Mouse (Mus musculus) adrenal gland, postnatal 10 days (tissue): ENCODE results near the gene Olfr764-ps1. TPM values are rescaled to one million over a fixed set of nuclear protein-coding genes. Genes with fewer than 3 reads are reported as not detected.
A peak's percentile ranks its signal among the peaks of the same experiment; 100 is the strongest.
"Not testable (repeated sequence)": the region's sequence is repeated elsewhere in the genome, so short reads cannot be mapped to it uniquely, and the experiment has no call there.

Experiments
- DNase-seq: peaks from one replicate; pipeline ENCODE4 v3.0.0; 2021; ENCODE audit warnings: mixed read lengths
- long read RNA-seq, 2 experiments: library from polyadenylated mRNA; stranded (forward); transcript quantifications; one replicate each; pipeline ENCODE4 v2.0.0; 2021
- total RNA-seq, 2 experiments: library from RNA; stranded (reverse); gene quantifications; 2 replicates each; pipeline ENCODE4 v1.2.3; 2021

Olfr764-ps1 gene
- not detected for total RNA-seq
- long read RNA-seq, experiment 1 = 0 reads
- long read RNA-seq, experiment 2 = 0 reads

- no peak for DNase-seq
Observed at GRCm38 (mm10) chr10:129039796-129040195, at the start of gene Olfr764-ps1. Olfr764-ps1 (minus strand) TSS chr10:129039896.

DNA sequence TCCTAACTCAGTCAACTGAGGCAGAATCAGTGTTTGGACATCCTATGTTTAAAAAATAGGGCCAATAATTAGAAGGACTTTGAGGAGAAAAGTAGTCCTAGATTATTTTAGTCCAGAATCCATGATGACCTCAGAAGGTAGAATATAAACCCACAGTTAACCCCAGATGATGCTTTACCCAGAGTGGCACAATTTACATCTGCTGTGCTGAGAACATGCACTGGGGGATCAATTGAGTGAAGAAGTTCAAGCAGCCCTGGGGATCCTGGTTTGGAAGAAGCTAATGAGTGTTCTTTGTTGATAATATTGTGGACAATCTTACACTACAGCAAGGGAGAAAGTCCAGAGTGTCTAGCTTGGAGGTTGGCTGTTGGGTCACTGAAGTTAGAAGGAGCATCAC is 43.1 kb upstream of the Olfr764-ps1 start, which contains the start of gene Olfr767:
Gene Olfr767, minus strand, starts transcription at position 101 of the 400 bp plus-strand sequence.
- DNase-seq = not testable (repeated sequence)

GRCm38 (mm10) chr10:129068877-129069276 is 29.2 kb upstream of the Olfr764-ps1 start, which contains the start of gene Olfr766-ps1:
Olfr766-ps1 (minus strand) TSS chr10:129068977.
- no peak for DNase-seq

GRCm38 (mm10) chr10:129049898-129050297 is 10.2 kb upstream of the Olfr764-ps1 start, which contains the start of gene Olfr765:
Olfr765 (minus strand) TSS chr10:129049998.
- not testable (repeated sequence) for DNase-seq

DNA sequence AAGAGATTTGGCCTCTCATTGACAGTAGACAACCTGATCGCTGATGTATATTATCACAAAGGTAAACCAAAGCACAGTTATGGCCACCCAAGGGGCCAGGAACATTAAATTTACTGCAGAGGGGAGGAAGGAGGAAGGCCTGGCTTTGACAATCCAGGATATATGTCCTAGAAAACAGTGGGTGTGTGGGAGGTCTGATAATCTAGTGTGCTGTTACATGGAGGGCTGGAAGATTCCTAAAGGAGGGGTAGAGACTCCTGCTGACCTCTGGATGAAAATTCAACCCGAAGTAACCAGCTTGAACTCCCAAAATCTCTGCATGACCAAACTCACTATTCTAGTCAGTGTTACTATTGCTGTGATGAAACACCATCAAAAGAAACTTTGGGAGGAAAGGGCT is 11.4 kb downstream of the Olfr764-ps1 start:
- DNase-seq = no peak

DNA sequence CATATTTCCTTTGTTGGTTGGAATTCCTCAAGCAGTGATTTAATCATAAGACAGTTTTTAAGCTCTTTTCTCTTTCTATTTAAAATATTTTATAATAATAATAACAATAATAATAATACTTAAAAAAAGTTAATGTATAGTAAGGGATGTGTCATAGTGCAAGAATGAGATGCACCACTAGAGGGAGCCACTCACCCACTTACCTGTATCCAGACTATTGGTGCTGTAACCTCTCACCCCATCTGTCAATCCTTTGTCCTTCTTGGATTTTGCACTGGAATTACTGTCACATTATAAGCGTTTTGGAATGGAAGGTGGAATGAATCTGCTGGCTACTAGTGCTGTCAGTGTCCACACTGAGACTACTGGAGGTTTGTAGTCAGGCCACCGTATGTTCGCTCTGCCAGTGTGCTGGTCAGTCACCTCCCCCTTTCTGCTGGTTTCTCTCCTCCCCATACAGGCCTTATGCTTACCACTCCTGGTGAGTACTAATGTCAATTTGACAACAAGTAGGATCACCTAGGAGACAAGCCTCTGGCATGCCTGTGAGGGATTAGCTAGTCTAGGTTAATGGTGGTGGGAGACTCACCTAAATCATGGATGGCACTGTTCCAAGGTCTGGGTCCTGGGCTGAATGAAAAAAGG is 13.6 kb downstream of the Olfr764-ps1 start:
- DNase-seq = peak; percentile 62

DNA sequence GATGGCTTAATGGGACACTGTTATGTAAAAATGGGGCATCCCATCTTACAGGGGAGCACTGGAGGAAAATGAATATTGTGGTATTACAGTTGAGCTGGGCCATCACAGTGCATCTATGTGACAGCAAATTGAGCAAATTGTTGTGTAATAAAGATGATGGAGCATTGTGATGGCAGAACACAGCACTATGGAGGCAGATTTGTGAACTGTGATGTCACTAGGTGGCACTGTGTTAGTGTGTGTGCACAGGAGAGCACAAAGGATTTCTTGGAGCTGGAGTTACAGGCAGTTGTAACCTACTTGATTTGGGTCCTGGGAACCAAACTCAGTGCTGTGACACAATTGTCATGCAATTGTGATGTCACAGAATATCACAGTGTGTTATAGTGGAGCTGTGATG is 16.4 kb downstream of the Olfr764-ps1 start:
- DNase-seq = no peak

- no peak for DNase-seq
Observed at GRCm38 (mm10) chr10:129014477-129014876, 25.2 kb downstream of the Olfr764-ps1 start.

DNA sequence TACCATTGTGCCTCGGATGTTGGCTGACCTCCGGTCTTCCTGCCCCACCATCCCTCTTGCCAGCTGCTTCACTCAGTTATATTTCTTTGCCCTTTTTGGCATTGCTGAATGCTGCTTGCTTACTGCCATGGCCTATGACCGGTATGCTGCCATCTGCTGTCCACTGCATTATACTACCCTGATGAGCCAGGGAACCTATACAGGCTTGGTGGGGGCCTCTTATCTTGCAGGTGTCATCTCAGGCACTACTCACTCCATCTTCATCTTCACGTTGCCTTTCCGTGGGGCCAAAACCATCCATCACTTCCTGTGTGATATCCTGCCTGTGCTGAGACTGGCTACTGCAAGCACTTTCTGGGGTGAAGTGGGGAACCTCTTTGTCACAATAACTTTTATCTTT is 28.2 kb downstream of the Olfr764-ps1 start:
- not testable (repeated sequence) for DNase-seq

GRCm38 (mm10) chr10:129010288-129010841 is 29.3 kb downstream of the Olfr764-ps1 start, which contains the start of gene Olfr763:
Olfr763 (plus strand) TSS chr10:129010791.
- no peak for DNase-seq

DNA sequence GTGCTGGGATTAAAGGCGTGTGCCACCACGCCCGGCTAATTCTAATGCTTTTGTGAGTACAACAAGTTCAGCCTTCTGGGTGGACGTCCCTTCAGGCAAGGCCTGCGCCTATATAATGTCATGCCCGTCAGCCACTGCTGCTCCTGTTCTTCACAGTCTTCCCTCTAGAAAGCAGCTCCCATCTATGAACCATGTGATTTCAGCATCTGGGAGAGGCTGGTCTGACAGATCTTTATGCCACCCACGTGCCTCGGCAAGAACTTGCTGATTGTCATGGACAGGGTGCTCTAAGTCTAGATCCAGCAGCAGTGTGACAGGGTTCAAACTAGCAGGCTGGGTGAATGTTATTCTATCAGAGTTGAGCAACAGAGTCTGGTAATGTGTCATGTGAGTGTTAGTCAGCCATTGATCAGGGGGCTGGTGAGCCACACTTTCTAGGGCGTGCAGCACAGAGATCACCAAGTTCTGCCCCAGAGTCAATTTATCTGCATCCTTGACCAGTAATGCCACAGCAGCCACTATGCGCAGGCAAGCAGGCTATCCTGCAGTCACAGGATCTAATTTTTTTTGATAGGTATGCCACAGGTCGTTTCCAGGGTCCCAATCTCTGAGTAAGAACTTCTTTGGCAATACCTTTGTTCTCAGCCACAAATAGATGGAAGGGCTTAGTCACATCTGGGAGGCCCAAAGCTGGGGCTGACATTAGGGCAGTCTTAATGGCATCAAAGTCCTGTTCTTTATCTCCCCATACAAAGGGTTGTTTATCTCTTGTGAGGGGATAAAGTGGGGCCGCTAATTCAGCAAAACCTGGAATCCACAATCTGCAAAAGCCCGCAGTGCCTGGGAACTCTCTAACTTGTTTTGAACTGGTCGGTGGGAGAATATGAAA is 35.4 kb downstream of the Olfr764-ps1 start:
- DNase-seq = no peak

GRCm38 (mm10) chr10:128996523-128997040 is 43.1 kb downstream of the Olfr764-ps1 start:
- DNase-seq = no peak

GRCm38 (mm10) chr10:128995796-128996195 is 43.9 kb downstream of the Olfr764-ps1 start:
- DNase-seq = no peak

DNA sequence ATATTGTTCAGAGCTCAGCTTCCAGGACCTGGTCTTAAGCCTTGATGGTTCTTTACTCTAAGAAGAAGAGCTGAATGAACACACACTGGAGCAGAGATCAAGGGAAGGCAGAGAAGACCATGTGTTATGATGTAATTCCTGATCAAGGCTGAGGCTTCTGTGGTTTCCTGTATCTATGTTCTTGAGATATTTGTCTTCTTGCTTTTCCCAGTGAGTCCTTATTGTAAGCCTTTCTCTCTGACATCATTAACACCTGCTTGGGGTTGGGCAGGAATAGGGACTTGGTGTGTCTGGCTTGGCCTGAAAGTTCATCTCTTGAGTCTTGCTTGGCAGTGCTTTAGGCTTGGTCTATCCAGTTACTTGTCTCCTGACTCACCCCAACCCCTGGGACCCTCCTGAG is 48.7 kb downstream of the Olfr764-ps1 start:
- DNase-seq = no peak

- not testable (repeated sequence) for DNase-seq
Observed at GRCm38 (mm10) chr10:128990129-128990850, 49.4 kb downstream of the Olfr764-ps1 start.

DNA sequence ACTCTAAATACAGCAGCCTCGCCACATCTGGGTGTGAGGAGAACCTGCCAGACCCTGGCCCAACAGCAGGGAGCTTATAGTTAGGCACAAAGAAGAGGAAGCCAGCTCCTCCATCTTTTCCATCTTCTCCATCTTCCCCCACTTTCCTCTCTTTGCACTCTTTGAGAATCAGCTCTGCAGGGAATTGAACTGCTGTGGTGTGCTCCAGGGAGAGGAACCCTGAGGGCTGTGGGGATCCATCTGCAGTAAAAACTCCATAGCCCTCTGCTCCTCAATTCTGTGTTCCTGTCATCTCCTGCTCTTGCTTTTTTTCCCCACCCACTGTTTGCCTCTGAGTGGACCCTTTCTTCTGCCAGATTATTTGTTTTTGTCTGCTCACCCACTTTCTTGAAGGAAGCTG is 50.6 kb downstream of the Olfr764-ps1 start, which contains the start of gene Olfr9:
Gene Olfr9, plus strand, starts transcription at position 301 of the 400 bp plus-strand sequence.
- not testable (repeated sequence) for DNase-seq

Other genes starting within 250 kb of the Olfr764-ps1 start
- gene Mmp19, start 249.0 kb downstream of the Olfr764-ps1 start, total RNA-seq = 10 to 100 TPM; 22.1 to 23.9 TPM
- 10 to 100 TPM; 57.7 to 64.9 TPM for gene Dnajc14, start 235.8 kb downstream of the Olfr764-ps1 start, total RNA-seq
- 10 to 100 TPM; 11.0 to 14.1 TPM for gene Tmem198b, start 235.5 kb downstream of the Olfr764-ps1 start, total RNA-seq
- 10 to 100 TPM; 52.0 to 55.0 TPM for gene Sarnp, start 222.6 kb downstream of the Olfr764-ps1 start, total RNA-seq
- 10 to 100 TPM; 28.3 to 30.2 TPM for gene Ormdl2, start 218.3 kb downstream of the Olfr764-ps1 start, total RNA-seq
- gene Gdf11, start 148.2 kb downstream of the Olfr764-ps1 start, total RNA-seq = 1 to 10 TPM; 3.0 to 4.5 TPM
- gene Cd63, start 138.9 kb downstream of the Olfr764-ps1 start, total RNA-seq = 100 to 1,000 TPM; 243 to 263 TPM
- 10 to 100 TPM; 16.4 to 22.8 TPM for gene Rdh5, start 117.0 kb downstream of the Olfr764-ps1 start, total RNA-seq
- 100 to 1,000 TPM; 216 to 240 TPM for gene Bloc1s1, start 115.9 kb downstream of the Olfr764-ps1 start, total RNA-seq
- gene Itga7, start 106.1 kb downstream of the Olfr764-ps1 start, total RNA-seq = 10 to 100 TPM; 24.4 to 36.7 TPM
- 10 to 100 TPM; 17.2 to 32.9 TPM for gene Mettl7b, start 78.9 kb downstream of the Olfr764-ps1 start, total RNA-seq
- gene Olfr9, start 50.5 kb downstream of the Olfr764-ps1 start, total RNA-seq = not detected
- not detected for gene Olfr763, start 29.1 kb downstream of the Olfr764-ps1 start, total RNA-seq
- not detected for gene Olfr765, start 10.1 kb upstream of the Olfr764-ps1 start, total RNA-seq
- not detected for gene Olfr766-ps1, start 29.1 kb upstream of the Olfr764-ps1 start, total RNA-seq
- gene Olfr767, start 43.0 kb upstream of the Olfr764-ps1 start, total RNA-seq = not detected
- gene Olfr768, start 59.5 kb upstream of the Olfr764-ps1 start, total RNA-seq = not detected
- gene Olfr769, start 78.0 kb upstream of the Olfr764-ps1 start, total RNA-seq = not detected
- gene Olfr770, start 99.1 kb upstream of the Olfr764-ps1 start, total RNA-seq = not detected
- not detected for gene Olfr771, start 124.9 kb upstream of the Olfr764-ps1 start, total RNA-seq
- gene Olfr772, start 138.0 kb upstream of the Olfr764-ps1 start, total RNA-seq = not detected
- not detected for gene Olfr773, start 147.5 kb upstream of the Olfr764-ps1 start, total RNA-seq
- not detected for gene Olfr774, start 196.3 kb upstream of the Olfr764-ps1 start, total RNA-seq
- gene Olfr775, start 208.5 kb upstream of the Olfr764-ps1 start, total RNA-seq = not detected
- gene Olfr776, start 219.2 kb upstream of the Olfr764-ps1 start, total RNA-seq = not detected
- gene Olfr777, start 231.6 kb upstream of the Olfr764-ps1 start, total RNA-seq = not detected